Mouse (Mus musculus) G1E (cell line): ENCODE measurements around the gene Nfkbiz.

Experiments used
- CTCF ChIP-seq: IDR thresholded peaks from 2 replicates; pipeline ENCODE4 v1.5.1; 2012; ENCODE audit warnings: low read depth, low read length, inconsistent platforms, mixed read lengths
- GATA1 ChIP-seq: IDR thresholded peaks from 2 replicates; pipeline ENCODE4 v1.6.1; 2012; ENCODE audit warnings: borderline replicate concordance, low read length, inconsistent platforms, mixed read lengths
- POLR2AphosphoS5 ChIP-seq: IDR thresholded peaks from 2 replicates; pipeline ENCODE4 v1.6.1; 2012; ENCODE audit warnings: low read depth, low read length, inconsistent platforms; ENCODE audit not compliant: insufficient replicate concordance

DNA sequence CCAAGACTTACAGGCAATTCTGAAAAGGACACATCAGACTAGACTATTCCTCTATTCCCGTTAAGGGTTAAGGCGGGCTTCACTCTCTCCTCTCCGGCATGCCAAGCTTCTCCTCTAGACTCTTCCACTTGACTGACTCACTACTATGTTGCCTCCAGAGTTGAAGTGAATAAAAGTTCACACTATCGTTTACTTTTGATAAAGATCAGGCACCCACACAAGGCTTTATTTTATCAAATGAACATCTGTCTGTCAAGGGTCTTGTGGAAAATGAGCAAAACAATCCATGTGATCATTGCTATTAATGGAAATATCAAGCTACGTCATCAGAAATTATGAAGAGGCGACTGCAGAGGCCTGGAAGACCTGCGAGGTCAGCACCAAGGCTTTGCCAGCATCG, 9.0 kb upstream of the Nfkbiz start:
- no peak for TF ChIP-seq GATA1
- TF ChIP-seq CTCF = no peak
- TF ChIP-seq POLR2AphosphoS5 = no peak
